Mouse (Mus musculus): Measurements from ENCODE around the gene Mc1r. TPM values are rescaled to one million over a fixed set of nuclear protein-coding genes. Genes with fewer than 3 reads are reported as not detected.

Mc1r gene
- not detected in 2 replicates for polyA plus RNA-seq (2012; rRNA removed; ENCODE audit: low replicate concordance)

DNA sequence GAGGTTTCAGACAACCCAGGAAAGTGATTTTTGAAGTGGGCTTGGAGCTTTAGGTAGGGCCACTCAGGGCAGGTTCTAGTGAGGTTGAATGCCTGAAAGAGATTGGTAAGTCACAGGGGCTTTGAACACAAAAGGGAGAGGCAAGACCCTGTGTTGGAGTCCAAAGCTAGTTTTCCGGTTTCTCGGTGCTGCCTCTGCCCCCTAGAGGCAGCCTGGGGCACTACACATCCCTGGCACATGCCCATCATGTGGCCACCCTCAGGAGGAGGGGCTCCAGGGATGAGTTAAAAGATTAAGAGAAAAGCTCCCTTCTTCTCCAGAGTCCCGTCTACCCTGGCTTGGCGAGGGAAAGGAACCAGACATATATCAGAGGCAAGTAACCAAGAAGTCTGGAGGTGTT is at the start of gene Mc1r:
Mc1r (plus strand) TSS at position 322 of the 400 bp plus-strand sequence.

DNA sequence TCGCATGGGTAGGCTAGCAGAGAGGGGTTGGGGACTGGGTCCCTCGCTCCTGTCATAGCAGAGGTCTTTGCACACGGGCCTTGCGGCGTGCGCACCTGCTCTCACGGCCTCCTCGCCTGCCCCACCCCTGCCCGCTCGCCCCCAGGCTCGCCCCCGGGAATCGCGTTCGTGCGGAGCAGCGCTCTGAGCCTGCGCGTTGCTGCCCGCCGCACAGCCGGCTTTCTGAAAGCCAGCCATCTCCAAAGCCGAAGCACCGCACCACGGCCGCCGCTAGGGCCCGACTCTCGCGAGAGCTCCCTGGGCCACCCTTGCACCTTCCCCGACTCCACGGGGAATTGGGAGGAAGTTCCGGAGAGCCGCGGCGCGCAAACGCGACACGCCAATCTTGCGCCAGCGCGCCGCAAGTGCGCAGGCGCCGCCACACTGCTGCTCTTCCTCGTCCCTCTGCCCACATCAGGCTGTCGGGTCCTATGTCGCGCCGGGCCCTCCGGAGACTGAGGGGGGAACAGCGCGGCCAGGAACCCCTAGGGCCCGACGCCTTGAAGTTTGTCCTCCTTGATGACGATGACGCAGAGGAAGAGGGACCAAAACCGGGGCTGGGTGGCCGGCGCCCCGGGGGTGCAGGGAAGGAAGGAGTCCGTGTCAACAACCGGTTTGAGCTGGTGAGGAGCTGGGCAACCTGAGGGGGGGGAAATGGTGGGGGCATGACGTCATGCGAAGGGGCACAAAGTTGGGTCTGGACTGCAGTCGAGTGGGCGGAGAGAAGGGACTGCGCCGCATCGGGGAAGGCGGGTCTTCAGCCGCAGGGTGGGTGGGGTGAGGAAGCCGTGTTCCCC is 33.3 kb upstream of the Mc1r start, which contains the start of gene Tcf25:
Tcf25 (plus strand) TSS at position 351 of the 836 bp plus-strand sequence.

DNA sequence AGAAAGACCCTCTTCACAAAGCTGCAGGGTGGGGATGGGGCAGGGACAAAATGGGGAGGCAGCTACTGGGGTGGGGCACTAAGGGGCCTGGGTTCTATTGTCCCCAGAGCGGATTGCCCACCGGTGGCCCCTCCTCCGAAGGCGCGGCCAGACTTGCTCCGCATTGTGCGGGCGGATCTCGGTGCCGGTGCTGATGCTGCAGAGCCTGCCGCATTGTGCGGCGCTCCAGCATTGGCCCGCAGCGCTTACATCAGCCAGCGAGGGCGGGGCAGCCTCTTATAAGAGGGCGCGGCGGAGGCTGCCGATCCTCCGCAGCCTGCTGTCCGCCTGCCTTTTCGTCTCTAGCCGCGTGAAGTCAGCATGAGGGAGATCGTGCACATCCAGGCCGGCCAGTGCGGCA is 4.3 kb downstream of the Mc1r start, which contains the start of gene Tubb3:
Tubb3 (plus strand) TSS at position 179 of the 400 bp plus-strand sequence.

DNA sequence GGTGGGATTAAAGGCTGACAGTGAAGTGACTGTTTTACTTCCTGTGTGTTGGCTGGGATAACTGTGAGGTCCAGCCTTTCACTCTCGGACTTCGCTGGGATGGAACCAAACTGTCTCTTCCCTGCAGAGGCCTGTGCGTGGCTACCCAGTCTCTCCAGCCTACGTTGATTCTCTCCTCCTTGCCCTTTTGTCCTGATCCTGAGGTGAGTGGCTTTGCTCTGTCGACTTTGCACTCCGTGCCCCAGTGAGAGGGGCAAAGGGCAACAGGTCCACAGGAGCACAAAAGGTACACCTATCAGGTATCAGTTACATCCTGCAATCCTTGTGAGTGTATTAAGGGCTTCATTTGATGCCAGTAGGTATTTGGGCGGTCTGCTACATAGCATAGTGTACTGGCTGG is 16.5 kb downstream of the Mc1r start, which contains the start of gene Def8:
Def8 (plus strand) TSS at position 87 of the 400 bp plus-strand sequence.

Other genes with a start within 250 kb of the Mc1r start
- gene Sult5a1, start 248.8 kb upstream of the Mc1r start, polyA plus RNA-seq (2012; rRNA removed; ENCODE audit: low replicate concordance): 13.0 and 32.0 TPM in 2 replicates
- gene Dpep1, start 220.9 kb upstream of the Mc1r start, polyA plus RNA-seq (2012; rRNA removed; ENCODE audit: low replicate concordance): 153 and 226 TPM in 2 replicates
- 101 and 105 TPM in 2 replicates for gene Chmp1a, start 194.3 kb upstream of the Mc1r start, polyA plus RNA-seq (2012; rRNA removed; ENCODE audit: low replicate concordance)
- 0.73 and 1.2 TPM in 2 replicates for gene Spata33, start 194.3 kb upstream of the Mc1r start, polyA plus RNA-seq (2012; rRNA removed; ENCODE audit: low replicate concordance)
- 59.7 and 68.5 TPM in 2 replicates for gene Cdk10, start 182.3 kb upstream of the Mc1r start, polyA plus RNA-seq (2012; rRNA removed; ENCODE audit: low replicate concordance)
- 9.0 and 19.4 TPM in 2 replicates for gene Spata2l, start 170.9 kb upstream of the Mc1r start, polyA plus RNA-seq (2012; rRNA removed; ENCODE audit: low replicate concordance)
- gene Zfp276, start 152.9 kb upstream of the Mc1r start, polyA plus RNA-seq (2012; rRNA removed; ENCODE audit: low replicate concordance): 29.7 and 44.2 TPM in 2 replicates
- gene Vps9d1, start 152.8 kb upstream of the Mc1r start, polyA plus RNA-seq (2012; rRNA removed; ENCODE audit: low replicate concordance): 84.1 and 191 TPM in 2 replicates
- gene Fanca, start 88.5 kb upstream of the Mc1r start, polyA plus RNA-seq (2012; rRNA removed; ENCODE audit: low replicate concordance): 10.7 and 17.3 TPM in 2 replicates
- gene Spire2, start 74.4 kb upstream of the Mc1r start, polyA plus RNA-seq (2012; rRNA removed; ENCODE audit: low replicate concordance): 2.0 and 2.3 TPM in 2 replicates
- gene Tcf25, start 33.4 kb upstream of the Mc1r start, polyA plus RNA-seq (2012; rRNA removed; ENCODE audit: low replicate concordance): 170 and 237 TPM in 2 replicates
- gene Tubb3, start 4.3 kb downstream of the Mc1r start, polyA plus RNA-seq (2012; rRNA removed; ENCODE audit: low replicate concordance): 1.5 TPM in 2 replicates
- gene Def8, start 16.4 kb downstream of the Mc1r start, polyA plus RNA-seq (2012; rRNA removed; ENCODE audit: low replicate concordance): 29.8 and 38.0 TPM in 2 replicates
- gene Afg3l1, start 70.8 kb downstream of the Mc1r start, polyA plus RNA-seq (2012; rRNA removed; ENCODE audit: low replicate concordance): 17.3 and 27.8 TPM in 2 replicates
- gene Dbndd1, start 108.4 kb downstream of the Mc1r start, polyA plus RNA-seq (2012; rRNA removed; ENCODE audit: low replicate concordance): 0.34 and 0.57 TPM in 2 replicates
- gene Gas8, start 111.7 kb downstream of the Mc1r start, polyA plus RNA-seq (2012; rRNA removed; ENCODE audit: low replicate concordance): 4.8 and 6.8 TPM in 2 replicates
- 21.5 and 34.1 TPM in 2 replicates for gene Rhou, start 246.8 kb downstream of the Mc1r start, polyA plus RNA-seq (2012; rRNA removed; ENCODE audit: low replicate concordance)